Mouse (Mus musculus): ENCODE measurements around the gene Ptprn.

The Ptprn gene

GRCm38 (mm10) chr1:75252308-75252707 is 12.0 kb downstream of the Ptprn start:
- no peak for DNase-seq

GRCm38 (mm10) chr1:75251112-75251970 is 13.0 kb downstream of the Ptprn start:
- peak; percentile 88 for DNase-seq

- no peak for DNase-seq
Observed at GRCm38 (mm10) chr1:75250498-75250897, 13.8 kb downstream of the Ptprn start.

GRCm38 (mm10) chr1:75248041-75248772 is 16.1 kb downstream of the Ptprn start:
- DNase-seq, result no peak

GRCm38 (mm10) chr1:75247071-75247930 is 17.0 kb downstream of the Ptprn start:
- DNase-seq, result no peak

GRCm38 (mm10) chr1:75244836-75245235 is 19.5 kb downstream of the Ptprn start:
- peak; percentile 42 for DNase-seq

- no peak for DNase-seq
Observed at GRCm38 (mm10) chr1:75244175-75244826, 20.0 kb downstream of the Ptprn start.

GRCm38 (mm10) chr1:75243411-75243810 is 20.9 kb downstream of the Ptprn start:
- no peak for DNase-seq

GRCm38 (mm10) chr1:75239591-75239990 is 24.7 kb downstream of the Ptprn start:
- DNase-seq, result no peak

GRCm38 (mm10) chr1:75236117-75237050 is 27.9 kb downstream of the Ptprn start, which contains the start of gene Dnajb2:
Gene Dnajb2 (plus strand): TSS chr1:75236406.
- peak; percentile 73 for DNase-seq

GRCm38 (mm10) chr1:75234606-75235005 is 29.7 kb downstream of the Ptprn start:
- DNase-seq, result peak; percentile 79

GRCm38 (mm10) chr1:75232489-75232888 is 31.8 kb downstream of the Ptprn start:
- DNase-seq, result peak; percentile 15

- peak; percentile 2 for DNase-seq
Observed at GRCm38 (mm10) chr1:75231664-75232152, 32.6 kb downstream of the Ptprn start, which contains the start of gene A630095N17Rik. Gene A630095N17Rik (minus strand): TSS chr1:75232102.

GRCm38 (mm10) chr1:75231224-75231623 is 33.1 kb downstream of the Ptprn start:
- peak; percentile 2 for DNase-seq

- DNase-seq, result no peak
Observed at GRCm38 (mm10) chr1:75230335-75230994, 33.8 kb downstream of the Ptprn start.

GRCm38 (mm10) chr1:75229158-75229557 is 35.1 kb downstream of the Ptprn start:
- DNase-seq, result no peak

GRCm38 (mm10) chr1:75227653-75228052 is 36.6 kb downstream of the Ptprn start:
- no peak for DNase-seq

- no peak for DNase-seq
Observed at GRCm38 (mm10) chr1:75226138-75226537, 38.2 kb downstream of the Ptprn start.

GRCm38 (mm10) chr1:75225473-75225872 is 38.8 kb downstream of the Ptprn start:
- DNase-seq, result no peak

GRCm38 (mm10) chr1:75223532-75223931 is 40.8 kb downstream of the Ptprn start:
- DNase-seq, result peak; percentile 48
